Mouse (Mus musculus) splenic B cell, adult 2 months (primary cell): Measurements from ENCODE around the gene Cadm1.

Experiments
- DNase-seq: peaks from one replicate; pipeline ENCODE4 v3.0.0-alpha.2; 2011; ENCODE audit warnings: low read depth, low spot score
- H3K27me3 ChIP-seq: 2 replicates; pipeline ENCODE4 v1.6.1; 2012; ENCODE audit warnings: mild to moderate bottlenecking, low read length, moderate library complexity, mixed read lengths; ENCODE audit not compliant: control insufficient read depth, poor library complexity, insufficient read depth, severe bottlenecking
- H3K36me3 ChIP-seq: 2 replicates; pipeline ENCODE4 v1.6.1; 2012; ENCODE audit warnings: mild to moderate bottlenecking, low read length, moderate library complexity, mixed read lengths; ENCODE audit not compliant: control insufficient read depth, poor library complexity, insufficient read depth, severe bottlenecking

The Cadm1 gene

GRCm38 (mm10) chr9:47532215-47532865 lies 2.4 kb downstream of the Cadm1 start:
- no peak for DNase-seq
- H3K36me3 ChIP-seq = no peaks in the 10 kb centered on the region
- peaks cover 5% of the 10 kb centered on the region; the same call in 1 of the 2 replicates for H3K27me3 ChIP-seq

DNA sequence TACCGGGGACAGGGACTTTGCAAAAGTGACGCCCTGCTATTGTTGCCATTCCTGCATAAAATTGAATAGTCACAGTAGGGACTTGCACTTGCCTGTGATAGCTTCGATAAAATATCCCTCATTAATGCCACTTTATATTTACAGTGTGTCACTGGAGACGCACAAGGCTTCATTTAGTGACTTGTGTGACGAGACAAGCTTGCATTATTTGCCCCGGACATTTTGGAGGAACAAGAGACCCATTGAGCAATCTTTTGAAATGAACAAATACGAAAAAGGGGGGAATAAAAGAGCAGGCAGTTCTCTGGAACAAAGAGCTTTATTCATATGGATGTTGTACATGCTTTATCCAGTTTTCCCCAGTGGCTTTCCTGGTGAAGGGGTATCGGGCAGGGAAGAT lies 3.5 kb downstream of the Cadm1 start:
- Histone ChIP-seq H3K36me3 (no peaks in the 10 kb centered on the region), H3K27me3 (peaks cover 5% of the 10 kb centered on the region; the same call in 1 of the 2 replicates)
- no peak for DNase-seq

- Histone ChIP-seq H3K27me3 (peaks cover 5% of the 10 kb centered on the region; the same call in 1 of the 2 replicates), H3K36me3 (no peaks in the 10 kb centered on the region)
- DNase-seq = no peak
These were observed 4.9 kb downstream of the Cadm1 start for GRCm38 (mm10) chr9:47534573-47535475.

- Histone ChIP-seq H3K36me3 (no peaks in the 10 kb centered on the region), H3K27me3 (no peaks in the 10 kb centered on the region)
- no peak for DNase-seq
These were observed 15.3 kb downstream of the Cadm1 start for GRCm38 (mm10) chr9:47545245-47545644.

- no peak for DNase-seq
- H3K27me3 ChIP-seq = no peaks in the 10 kb centered on the region
- no peaks in the 10 kb centered on the region for H3K36me3 ChIP-seq
These were observed 15.7 kb downstream of the Cadm1 start for GRCm38 (mm10) chr9:47545667-47546066.

DNA sequence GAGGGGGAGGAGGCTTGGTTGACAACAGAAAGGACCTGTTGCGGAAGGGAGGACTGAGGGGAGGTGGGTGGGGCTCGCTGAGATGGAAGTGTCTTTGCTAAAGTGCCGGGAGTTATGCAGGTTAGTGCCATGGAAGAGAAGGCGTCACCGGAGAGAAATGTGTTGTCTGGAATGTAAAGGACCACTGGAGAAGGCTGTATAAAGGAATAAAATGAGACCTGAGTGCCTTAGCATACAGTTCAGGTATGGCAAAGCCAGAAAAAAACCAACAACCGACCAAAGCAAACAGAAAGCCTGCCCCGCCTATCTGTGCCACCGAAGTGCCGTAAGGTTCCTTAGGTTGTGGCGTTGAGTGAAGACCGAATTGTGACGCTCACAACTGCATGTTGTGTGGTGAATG lies 18.4 kb downstream of the Cadm1 start:
- no peaks in the 10 kb centered on the region for H3K27me3 ChIP-seq

GRCm38 (mm10) chr9:47548916-47549315 lies 18.9 kb downstream of the Cadm1 start:
- Histone ChIP-seq H3K27me3 (no peaks in the 10 kb centered on the region), H3K36me3 (no peaks in the 10 kb centered on the region)
- no peak for DNase-seq

More for the DNA sequence above, 18.4 kb downstream of the Cadm1 start:
- DNase-seq = no peak
- H3K36me3 ChIP-seq = no peaks in the 10 kb centered on the region

DNA sequence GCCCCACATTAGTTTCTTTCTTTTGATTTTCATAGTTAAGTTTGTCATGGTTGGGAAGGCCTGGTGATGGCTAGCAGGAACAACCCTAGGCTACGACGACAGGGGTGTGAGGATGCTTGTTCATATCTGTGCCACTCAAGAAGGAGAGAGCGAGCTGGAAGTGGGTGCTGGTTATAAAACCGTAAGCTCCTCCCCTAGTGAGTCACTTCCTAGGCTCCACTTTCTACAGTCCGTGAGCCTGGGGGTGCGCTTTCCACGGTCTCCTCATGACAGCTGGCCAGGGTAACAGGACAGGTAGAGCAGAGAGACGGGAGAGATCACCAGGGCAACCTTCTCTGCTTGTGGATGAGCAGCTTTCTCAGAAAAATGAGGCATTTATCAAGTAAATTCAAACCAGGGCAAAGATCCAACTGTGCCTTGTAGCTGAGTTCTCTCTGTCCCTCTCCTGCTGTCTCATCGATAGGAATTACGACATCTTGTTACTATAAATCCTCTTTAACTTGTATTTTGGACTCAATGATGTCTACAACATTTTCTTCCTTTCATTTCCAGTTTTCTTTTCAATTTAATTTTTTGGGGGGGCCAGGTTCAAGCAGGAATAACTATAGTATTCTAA lies 23.1 kb downstream of the Cadm1 start:
- no peaks in the 10 kb centered on the region for H3K27me3 ChIP-seq
- no peaks in the 10 kb centered on the region for H3K36me3 ChIP-seq
- DNase-seq = no peak

- DNase-seq = no peak
- Histone ChIP-seq H3K27me3 (no peaks in the 10 kb centered on the region), H3K36me3 (no peaks in the 10 kb centered on the region)
These were observed 30.8 kb downstream of the Cadm1 start for GRCm38 (mm10) chr9:47560726-47561125.

- no peak for DNase-seq
- Histone ChIP-seq H3K36me3 (no peaks in the 10 kb centered on the region), H3K27me3 (no peaks in the 10 kb centered on the region)
These were observed 31.6 kb downstream of the Cadm1 start for GRCm38 (mm10) chr9:47561596-47561995.

DNA sequence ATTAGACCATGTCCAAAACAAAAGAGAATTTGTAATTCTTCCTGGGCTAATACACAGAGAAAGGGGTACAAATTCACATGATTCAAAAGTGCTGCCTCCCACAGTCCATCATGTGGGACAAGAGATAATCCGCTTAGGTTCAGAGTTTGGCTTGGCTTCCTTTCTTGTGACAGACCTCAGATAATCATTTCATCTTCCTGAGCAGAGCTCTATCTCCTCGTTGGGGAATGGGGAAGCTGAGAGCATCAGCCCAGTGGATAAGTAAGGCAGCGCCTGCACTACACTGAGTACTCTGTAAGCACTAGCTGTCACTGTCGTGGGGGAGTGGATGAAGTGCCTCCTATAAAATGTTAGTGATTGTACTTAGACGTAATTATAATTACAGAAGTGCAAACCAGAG lies 35.1 kb downstream of the Cadm1 start:
- H3K36me3 ChIP-seq = no peaks in the 10 kb centered on the region
- DNase-seq = no peak
- H3K27me3 ChIP-seq = no peaks in the 10 kb centered on the region

- no peaks in the 10 kb centered on the region for H3K27me3 ChIP-seq
- no peaks in the 10 kb centered on the region for H3K36me3 ChIP-seq
- no peak for DNase-seq
These were observed 37.9 kb downstream of the Cadm1 start for GRCm38 (mm10) chr9:47567873-47568272.

- no peaks in the 10 kb centered on the region for H3K27me3 ChIP-seq
- no peaks in the 10 kb centered on the region for H3K36me3 ChIP-seq
- DNase-seq = no peak
These were observed 40.2 kb downstream of the Cadm1 start for GRCm38 (mm10) chr9:47570184-47570583.

GRCm38 (mm10) chr9:47571461-47571860 lies 41.5 kb downstream of the Cadm1 start:
- no peaks in the 10 kb centered on the region for H3K36me3 ChIP-seq
- no peak for DNase-seq

GRCm38 (mm10) chr9:47572132-47572531 lies 42.2 kb downstream of the Cadm1 start:
- no peak for DNase-seq
- H3K36me3 ChIP-seq = no peaks in the 10 kb centered on the region
- no peaks in the 10 kb centered on the region for H3K27me3 ChIP-seq

More at GRCm38 (mm10) chr9:47571461-47571860, 41.5 kb downstream of the Cadm1 start:
- no peaks in the 10 kb centered on the region for H3K27me3 ChIP-seq
